Mouse (Mus musculus) CD4-positive, CD25-positive, alpha-beta regulatory T cell, adult 2 months (primary cell): ENCODE results near the gene Dgkd.

ENCODE experiments used
- DNase-seq: peaks from one replicate; pipeline ENCODE4 v3.0.0-alpha.2; 2012; ENCODE audit warnings: low read depth, low spot score

Gene Dgkd

DNA sequence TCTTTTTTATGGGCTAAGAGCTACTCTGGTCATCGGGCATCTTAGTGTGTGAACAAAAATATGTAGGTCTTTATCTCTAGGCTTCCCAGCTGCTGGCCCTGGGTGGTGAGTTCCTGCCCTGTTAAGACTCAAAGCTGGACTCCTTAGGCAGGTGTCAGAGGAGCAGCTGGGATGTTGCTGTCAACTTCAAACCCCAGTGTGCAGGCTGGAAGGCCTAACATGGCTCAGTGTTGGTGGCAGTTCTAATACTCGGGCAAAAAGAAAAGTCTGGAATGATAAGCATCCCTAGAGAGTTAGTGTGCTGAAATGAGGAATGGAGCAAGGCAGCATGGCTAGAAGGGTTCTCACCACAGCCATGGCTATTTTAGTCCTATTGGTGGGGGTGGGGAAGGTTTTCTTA lies 27.8 kb downstream of the Dgkd start:
- no peak for DNase-seq

DNA sequence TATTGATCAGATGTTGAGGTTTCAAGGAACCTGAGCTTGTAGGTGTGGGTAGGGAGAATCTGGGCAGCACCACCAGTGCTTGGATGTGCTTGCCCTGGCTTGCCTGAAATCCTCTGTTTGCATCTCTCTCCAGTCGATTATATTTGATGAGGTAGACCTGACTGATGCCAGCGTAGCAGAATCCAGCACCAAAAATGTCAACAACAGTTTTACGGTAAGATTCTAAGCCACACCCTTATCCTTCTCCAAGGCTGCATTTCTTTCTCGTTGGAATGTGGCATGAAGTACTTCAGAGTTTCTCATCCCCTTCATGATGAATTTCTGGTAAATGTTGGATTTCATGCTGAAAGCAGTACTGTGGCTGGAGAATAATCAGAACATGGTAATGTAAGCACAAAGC lies 28.6 kb downstream of the Dgkd start:
- DNase-seq, result no peak

DNA sequence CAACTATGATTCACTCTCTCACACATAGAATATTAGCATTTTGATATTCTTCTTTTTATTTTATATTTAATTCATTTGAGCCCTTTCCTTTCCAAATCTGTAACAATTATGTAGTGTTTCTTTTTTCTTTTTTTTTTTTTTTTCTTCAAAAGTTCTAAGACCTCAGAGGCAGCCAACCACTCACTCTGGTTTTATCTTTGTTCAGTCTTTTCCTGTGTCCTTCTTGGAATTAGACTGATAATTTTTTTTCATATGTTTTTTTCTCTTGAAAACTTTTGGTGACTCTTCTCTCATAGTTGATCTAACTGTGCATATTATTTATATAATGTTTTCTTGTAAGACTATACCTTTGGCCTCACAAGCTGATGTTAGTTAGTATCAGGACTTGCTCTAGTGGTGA lies 29.5 kb downstream of the Dgkd start:
- no peak for DNase-seq

DNA sequence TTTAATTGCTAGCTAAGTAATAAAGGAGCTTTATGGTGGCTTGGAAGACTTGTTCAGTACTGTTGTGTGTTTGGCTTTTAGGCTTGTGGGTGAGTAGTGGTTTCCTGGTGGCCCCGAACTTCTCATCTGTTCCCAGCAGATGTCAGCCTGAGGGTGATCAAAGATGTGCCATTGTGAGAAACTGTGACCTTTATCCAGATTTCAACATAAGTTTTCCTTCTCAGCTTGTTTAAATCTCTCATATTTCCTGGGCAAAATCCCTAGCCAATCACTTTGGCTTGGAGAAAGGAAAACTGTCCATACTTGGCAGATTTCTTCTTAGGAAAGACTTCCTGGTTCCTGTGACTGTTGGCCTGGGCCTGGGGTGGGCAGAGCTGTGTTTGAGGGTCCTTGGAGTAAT lies 37.9 kb downstream of the Dgkd start:
- DNase-seq, result peak; percentile 32

DNA sequence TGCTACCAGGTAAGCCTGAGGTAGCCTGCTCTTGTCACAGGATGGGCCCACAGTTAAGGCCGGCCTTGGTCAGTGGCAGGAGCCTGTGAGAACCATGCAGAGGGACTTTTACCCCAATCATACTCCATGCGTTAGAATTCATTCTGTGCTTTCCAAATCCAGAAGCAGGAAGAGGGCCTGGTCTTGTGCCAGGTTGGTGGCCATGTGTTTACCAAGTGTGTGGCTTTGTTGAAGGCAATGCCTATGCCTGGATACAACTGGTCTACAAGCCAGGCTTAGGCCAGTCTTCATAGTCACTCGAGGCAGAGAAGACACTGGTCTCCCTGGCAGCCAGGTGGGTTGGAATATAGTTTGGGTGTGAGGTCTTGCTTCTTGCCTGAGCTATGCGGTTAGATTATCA lies 38.5 kb downstream of the Dgkd start:
- DNase-seq, result no peak

GRCm38 (mm10) chr1:87892499-87892898 lies 39.4 kb downstream of the Dgkd start:
- no peak for DNase-seq

DNA sequence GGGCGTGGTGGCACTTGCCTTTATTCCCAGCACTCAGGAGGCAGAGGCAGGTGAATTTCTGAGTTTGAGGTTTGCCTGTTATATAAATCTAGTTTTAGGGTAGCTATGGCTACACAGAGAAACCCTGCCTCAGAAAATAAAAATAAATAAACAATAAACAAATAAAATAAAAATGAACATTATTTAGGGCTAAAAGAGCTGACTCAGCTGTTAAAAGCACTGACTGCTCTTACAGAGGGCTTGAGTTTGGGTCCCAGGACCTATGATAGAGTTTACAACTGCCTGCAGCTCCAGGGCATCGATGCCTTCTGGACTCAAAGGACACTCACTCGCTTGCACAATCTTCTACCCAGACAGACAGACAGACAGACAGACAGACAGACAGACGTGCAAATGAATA lies 40.3 kb downstream of the Dgkd start:
- no peak for DNase-seq

GRCm38 (mm10) chr1:87896921-87897320 lies 43.8 kb downstream of the Dgkd start:
- DNase-seq, result no peak

DNA sequence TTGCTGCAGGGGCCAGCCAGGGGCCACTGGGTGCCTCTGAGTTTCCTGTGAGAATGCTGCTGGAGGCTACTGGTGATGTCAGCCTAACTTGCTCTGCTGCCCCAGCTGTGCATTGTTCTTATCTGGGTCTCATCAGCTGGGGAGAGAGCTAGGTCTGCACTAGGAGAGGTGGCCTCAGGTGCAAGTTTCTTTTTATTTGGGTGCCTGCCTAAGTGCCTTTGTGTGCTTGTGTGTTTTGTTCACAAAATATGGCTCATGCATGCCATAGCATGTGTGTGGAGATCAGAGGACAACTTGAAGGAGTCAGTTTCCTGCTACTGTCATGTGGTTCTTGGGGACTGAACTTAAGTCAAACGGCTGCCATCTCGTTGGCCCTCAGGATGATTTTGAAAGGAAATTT lies 46.6 kb downstream of the Dgkd start:
- peak; percentile 59 for DNase-seq

GRCm38 (mm10) chr1:87900979-87901378 lies 47.9 kb downstream of the Dgkd start:
- peak; percentile 24 for DNase-seq

GRCm38 (mm10) chr1:87902186-87902585 lies 49.1 kb downstream of the Dgkd start:
- no peak for DNase-seq

DNA sequence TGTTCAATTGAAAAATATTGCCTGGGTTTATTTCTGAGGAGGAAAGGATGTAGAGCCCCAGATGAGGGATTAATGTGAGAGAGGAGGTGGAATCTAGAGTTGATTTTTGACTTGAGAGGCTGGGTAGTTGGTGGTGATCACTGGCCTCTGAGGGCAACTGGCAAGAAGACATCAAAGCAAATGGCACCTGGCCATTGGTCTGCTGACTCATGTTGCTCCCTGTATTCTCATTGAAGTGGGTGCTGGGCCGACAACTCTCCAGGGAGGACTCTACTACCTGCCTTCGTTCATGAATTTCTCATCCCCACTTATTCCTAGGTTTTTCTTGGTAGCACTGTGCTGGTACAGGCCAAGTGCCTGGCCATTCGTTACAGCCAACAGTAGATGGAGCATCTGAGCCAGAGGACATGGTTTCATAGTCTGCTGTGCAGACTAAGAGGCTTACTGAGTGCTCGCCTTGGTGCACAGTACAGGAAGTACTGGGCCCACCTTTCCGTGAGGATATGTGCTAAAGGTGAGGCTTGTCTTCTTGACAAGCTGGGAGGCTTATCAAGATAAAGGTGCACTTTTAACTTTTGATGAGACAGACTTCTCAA lies 53.4 kb downstream of the Dgkd start:
- peak; percentile 68 for DNase-seq

- no peak for DNase-seq
Observed at GRCm38 (mm10) chr1:87908006-87908405, 54.9 kb downstream of the Dgkd start.

DNA sequence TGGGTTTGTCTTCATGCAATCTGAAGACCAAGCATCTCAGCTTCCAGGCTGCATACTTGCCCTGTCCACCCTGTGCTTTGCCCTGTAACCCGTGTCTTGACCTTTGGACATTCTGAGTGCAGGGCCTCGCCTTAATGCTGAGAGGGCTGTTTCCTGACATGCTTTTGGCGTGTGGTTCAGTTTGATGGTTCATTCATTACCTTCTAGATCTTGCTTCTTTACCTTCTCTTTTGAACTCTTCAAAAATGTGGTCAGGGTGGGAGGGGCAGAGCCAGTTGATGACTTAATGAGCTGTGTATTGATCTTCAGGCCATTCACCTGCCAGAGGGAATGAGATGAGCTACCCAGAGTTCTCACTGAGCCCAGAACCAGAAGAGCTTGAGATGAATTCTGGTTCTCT lies 55.6 kb downstream of the Dgkd start:
- DNase-seq, result no peak

DNA sequence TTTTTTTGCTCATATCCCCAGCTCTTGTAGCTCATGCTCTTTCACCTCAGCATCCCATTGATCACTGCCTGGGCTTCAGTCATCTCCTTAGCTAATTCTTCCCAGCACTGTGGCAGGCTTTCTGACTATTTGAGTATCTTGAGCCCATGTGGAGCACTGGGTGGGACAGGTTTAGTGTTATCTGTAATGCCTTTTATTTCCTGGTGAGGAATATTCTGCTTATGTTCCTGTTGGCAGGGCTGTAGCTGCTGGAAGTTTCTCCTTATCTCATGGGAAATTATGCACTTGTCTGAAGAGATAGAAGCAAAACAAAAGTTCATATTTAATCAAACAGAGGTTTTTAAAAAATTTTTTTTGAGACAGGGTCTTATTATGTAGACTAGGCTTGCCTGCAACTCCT lies 56.5 kb downstream of the Dgkd start:
- DNase-seq, result no peak

DNA sequence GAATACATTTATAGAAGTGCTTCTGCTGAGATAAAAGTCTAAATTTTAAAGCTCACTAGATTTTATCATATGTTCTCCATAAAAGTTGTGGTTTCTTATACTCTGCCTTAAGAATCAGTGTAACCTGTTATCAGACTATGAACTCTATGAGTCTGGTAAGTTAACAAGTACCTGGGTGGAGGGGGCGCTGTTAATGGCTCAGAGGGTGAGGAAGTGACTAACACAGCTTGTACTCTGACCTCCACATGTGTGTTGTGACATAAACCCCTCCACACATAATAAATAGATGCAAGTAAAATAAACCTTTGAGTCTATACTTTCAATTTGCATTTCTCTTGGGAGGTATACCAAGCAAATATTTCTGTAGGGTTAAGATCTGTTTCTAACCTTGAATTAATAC lies 57.3 kb downstream of the Dgkd start:
- no peak for DNase-seq

DNA sequence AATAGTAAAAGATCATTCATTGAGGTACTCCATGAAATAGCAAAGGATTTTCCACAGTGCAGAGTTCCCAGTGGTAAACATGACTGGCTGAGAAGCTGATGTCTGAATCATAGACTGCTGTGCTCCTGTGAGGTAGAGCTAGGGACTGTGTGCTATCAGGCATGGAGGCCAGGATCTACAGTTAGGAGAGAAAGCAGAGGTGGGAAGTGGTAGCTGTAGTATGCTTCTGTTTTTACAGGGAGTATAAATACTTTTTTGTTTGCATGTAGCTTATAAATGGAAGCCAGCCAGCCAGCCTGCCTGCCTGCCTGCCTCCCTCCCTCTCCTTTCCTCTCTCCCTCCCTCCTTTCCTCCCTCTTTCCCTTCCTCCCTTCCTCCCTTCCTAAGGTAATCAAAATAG lies 60.3 kb downstream of the Dgkd start:
- no peak for DNase-seq

- DNase-seq, result no peak
Observed at GRCm38 (mm10) chr1:87917361-87917760, 64.3 kb downstream of the Dgkd start.

DNA sequence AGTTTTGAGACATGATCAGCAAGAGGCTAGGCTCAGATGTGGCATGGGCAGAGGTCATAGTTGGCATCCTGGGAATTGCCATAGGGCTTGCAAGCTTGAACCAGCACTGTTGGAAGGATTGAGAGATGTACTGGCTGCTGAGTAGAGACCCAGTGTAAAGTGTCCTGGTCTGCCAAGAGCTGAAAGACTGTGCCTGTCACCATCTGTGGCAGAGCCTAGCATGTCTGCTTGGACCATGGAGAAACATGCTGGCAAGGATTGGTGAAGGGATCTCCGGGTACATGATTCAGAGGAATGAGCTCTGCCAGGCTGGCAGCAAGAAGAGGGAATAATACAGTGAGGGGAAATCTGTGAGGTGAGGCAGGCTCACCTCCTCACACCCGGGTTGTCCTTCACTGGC lies 65.0 kb downstream of the Dgkd start:
- no peak for DNase-seq

DNA sequence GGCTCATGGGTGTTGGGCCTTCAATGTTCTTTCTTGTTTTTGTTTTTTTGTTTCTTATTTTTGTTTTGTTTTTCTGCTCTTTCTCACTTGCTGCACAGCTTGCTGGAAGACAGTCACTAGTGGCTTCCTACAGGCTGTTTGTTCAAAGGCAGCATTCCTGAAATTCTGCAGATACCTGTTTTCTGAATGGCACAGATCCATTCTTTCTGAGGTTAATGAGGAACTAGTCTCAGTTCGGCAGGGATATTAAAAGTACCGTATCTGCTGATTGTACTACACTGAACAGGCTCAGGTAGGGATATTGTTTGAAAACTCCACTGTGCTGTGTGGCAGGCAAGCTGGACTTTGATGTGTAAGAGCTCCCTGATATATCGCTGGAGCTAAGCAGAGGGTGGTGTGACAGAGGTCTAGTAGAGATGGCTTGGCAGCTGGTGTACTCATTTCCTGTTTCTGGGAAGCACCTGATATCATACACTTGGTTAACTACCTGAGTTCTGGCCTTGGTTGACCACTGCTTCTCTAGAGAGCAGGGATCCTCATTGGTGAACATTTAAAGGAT lies 67.0 kb downstream of the Dgkd start:
- DNase-seq, result no peak

DNA sequence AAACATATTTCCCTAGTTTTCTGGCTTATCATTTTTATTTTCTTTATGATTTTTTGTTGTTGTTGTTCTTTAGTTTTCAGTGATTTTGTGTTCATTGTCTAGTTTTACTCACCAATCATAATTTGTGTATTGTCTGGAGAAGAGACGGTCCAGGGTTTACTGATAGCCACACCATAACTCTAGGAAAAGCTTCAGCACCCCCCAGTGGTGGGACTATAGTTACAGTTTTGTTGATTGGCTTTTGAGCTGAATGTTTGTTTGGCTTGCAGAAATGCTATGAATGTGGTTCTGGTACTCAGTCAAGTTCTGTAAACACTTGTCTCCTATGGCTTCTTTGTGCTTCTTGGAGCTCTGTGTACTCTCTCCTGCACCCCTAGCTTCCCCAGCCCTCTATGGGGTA lies 69.6 kb downstream of the Dgkd start:
- peak; percentile 52 for DNase-seq

GRCm38 (mm10) chr1:87924888-87925287 lies 71.8 kb downstream of the Dgkd start:
- DNase-seq, result no peak

DNA sequence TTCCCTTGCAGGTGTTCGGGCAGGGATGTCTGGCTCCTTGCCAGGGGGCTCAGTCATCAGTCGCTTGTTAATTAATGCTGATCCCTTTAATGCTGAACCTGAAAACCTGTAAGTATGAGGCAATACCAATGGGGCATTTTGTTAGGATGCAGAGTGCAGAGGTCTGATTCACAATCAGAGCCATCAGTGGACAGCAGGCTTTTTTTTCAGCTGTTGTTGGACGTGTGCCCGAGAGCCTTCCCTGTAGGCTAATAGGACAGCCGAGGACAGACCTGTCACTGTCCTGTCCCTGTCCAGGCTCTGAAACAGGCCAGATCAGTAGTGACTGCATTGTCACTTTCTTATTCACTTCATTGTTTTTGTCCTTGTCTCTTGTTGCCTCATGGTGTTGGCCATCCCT lies 76.6 kb downstream of the Dgkd start:
- DNase-seq, result no peak

GRCm38 (mm10) chr1:87933051-87933450 lies 80.0 kb downstream of the Dgkd start:
- no peak for DNase-seq
